Mouse (Mus musculus): ENCODE results near the gene Cers3.

GRCm38 (mm10) chr7:66741412-66741811, 1.9 kb upstream of the Cers3 start:
- TF ChIP-seq CTCF (IDR thresholded peaks at IDR 0.05; ENCODE audit: borderline replicate concordance, extremely low read depth, insufficient read depth, insufficient read length): no peak
- TF ChIP-seq POLR2A (IDR thresholded peaks at IDR 0.05; ENCODE audit: borderline replicate concordance, extremely low read depth, insufficient read depth, insufficient read length, poor library complexity, severe bottlenecking): no peak
